Mouse (Mus musculus) heart, embryonic 12.5 days (tissue): Measurements from ENCODE around the gene Islr2. TPM values are rescaled to one million over a fixed set of nuclear protein-coding genes. Genes with fewer than 3 reads are reported as not detected.

Experiments
- microRNA-seq: library from miRNA; unstranded; fragments of <30 nt; microRNA quantifications from one replicate; pipeline ENCODE4, GENCODE M21; 2017
- polyA plus RNA-seq: library from polyadenylated mRNA; unstranded; fragments of >200 nt; fragmentation: Nextera tagmentation; extraction: Ambion mirVana; gene quantifications from 2 replicates; pipeline ENCODE4 v1.2.1, GENCODE M21; 2016

Islr2 gene
- polyA plus RNA-seq, 1 experiment from 2014 or later: 0.05 TPM

Small RNA genes lying within 50 kb of the gene (microRNA-seq; reads per million reads assigned to microRNA genes)
- gene Mir6385: not detected

Other genes with a start within 250 kb of the Islr2 start
- gene Cyp11a1, start 197.9 kb downstream of the Islr2 start, polyA plus RNA-seq: not detected in 2 replicates
- gene Stra6, start 140.5 kb downstream of the Islr2 start, polyA plus RNA-seq: 0.78 and 1.00 TPM in 2 replicates
- not detected in 2 replicates for gene Ccdc33, start 85.5 kb downstream of the Islr2 start, polyA plus RNA-seq
- gene Islr, start within 50 bp of the Islr2 start, polyA plus RNA-seq: 8.5 and 8.6 TPM in 2 replicates
- 15.2 and 15.5 TPM in 2 replicates for gene Pml, start 45.5 kb upstream of the Islr2 start, polyA plus RNA-seq
- 24.0 and 24.7 TPM in 2 replicates for gene Stoml1, start 48.8 kb upstream of the Islr2 start, polyA plus RNA-seq
- 57.4 and 62.4 TPM in 2 replicates for gene Loxl1, start 108.9 kb upstream of the Islr2 start, polyA plus RNA-seq
- gene Tbc1d21, start 166.1 kb upstream of the Islr2 start, polyA plus RNA-seq: not detected in 2 replicates